Mouse (Mus musculus): Measurements from ENCODE around the gene Erc2.
A peak's percentile ranks its signal among the peaks of the same experiment; 100 is the strongest.

Gene Erc2

GRCm38 (mm10) chr14:28060891-28061290 is 438.7 kb downstream of the Erc2 start:
- DNase-seq (ENCODE audit: low read depth, low spot score), result peak; percentile 65

GRCm38 (mm10) chr14:28061649-28062375 is 439.6 kb downstream of the Erc2 start:
- no peak for DNase-seq (ENCODE audit: low read depth, low spot score)

GRCm38 (mm10) chr14:28068021-28068420 is 445.8 kb downstream of the Erc2 start:
- DNase-seq (ENCODE audit: low read depth, low spot score), result peak; percentile 63

- no peak for DNase-seq (ENCODE audit: low read depth, low spot score)
Measured at GRCm38 (mm10) chr14:28069826-28070225, 447.6 kb downstream of the Erc2 start.

- DNase-seq (ENCODE audit: low read depth, low spot score), result no peak
Measured at GRCm38 (mm10) chr14:28072561-28072960, 450.3 kb downstream of the Erc2 start.

- peak; percentile 66 for DNase-seq (ENCODE audit: low read depth, low spot score)
Measured at GRCm38 (mm10) chr14:28089636-28090443, 467.6 kb downstream of the Erc2 start.

GRCm38 (mm10) chr14:28091367-28091766 is 469.1 kb downstream of the Erc2 start:
- DNase-seq (ENCODE audit: low read depth, low spot score), result peak; percentile 25

- DNase-seq (ENCODE audit: low read depth, low spot score), result no peak
Measured at GRCm38 (mm10) chr14:28093214-28093613, 471.0 kb downstream of the Erc2 start.

GRCm38 (mm10) chr14:28093913-28094312 is 471.7 kb downstream of the Erc2 start:
- no peak for DNase-seq (ENCODE audit: low read depth, low spot score)

GRCm38 (mm10) chr14:28099084-28099483 is 476.9 kb downstream of the Erc2 start:
- no peak for DNase-seq (ENCODE audit: low read depth, low spot score)

- no peak for DNase-seq (ENCODE audit: low read depth, low spot score)
Measured at GRCm38 (mm10) chr14:28113121-28113520, 490.9 kb downstream of the Erc2 start.

- no peak for DNase-seq (ENCODE audit: low read depth, low spot score)
Measured at GRCm38 (mm10) chr14:28120851-28121250, 498.6 kb downstream of the Erc2 start.

GRCm38 (mm10) chr14:28126842-28127241 is 504.6 kb downstream of the Erc2 start:
- DNase-seq (ENCODE audit: low read depth, low spot score), result no peak

GRCm38 (mm10) chr14:28128999-28129398 is 506.8 kb downstream of the Erc2 start:
- peak; percentile 65 for DNase-seq (ENCODE audit: low read depth, low spot score)

GRCm38 (mm10) chr14:28143998-28144397 is 521.8 kb downstream of the Erc2 start:
- peak; percentile 54 for DNase-seq (ENCODE audit: low read depth, low spot score)

- no peak for DNase-seq (ENCODE audit: low read depth, low spot score)
Measured at GRCm38 (mm10) chr14:28147201-28147600, 525.0 kb downstream of the Erc2 start.

- peak; percentile 67 for DNase-seq (ENCODE audit: low read depth, low spot score)
Measured at GRCm38 (mm10) chr14:28150942-28151341, 528.7 kb downstream of the Erc2 start.

- peak; percentile 66 for DNase-seq (ENCODE audit: low read depth, low spot score)
Measured at GRCm38 (mm10) chr14:28155706-28156105, 533.5 kb downstream of the Erc2 start.

GRCm38 (mm10) chr14:28160852-28161251 is 538.6 kb downstream of the Erc2 start:
- peak; percentile 53 for DNase-seq (ENCODE audit: low read depth, low spot score)

- DNase-seq (ENCODE audit: low read depth, low spot score), result peak; percentile 52
Measured at GRCm38 (mm10) chr14:28164642-28165408, 542.6 kb downstream of the Erc2 start.

GRCm38 (mm10) chr14:28165621-28166211 is 543.5 kb downstream of the Erc2 start:
- no peak for DNase-seq (ENCODE audit: low read depth, low spot score)

GRCm38 (mm10) chr14:28170711-28171110 is 548.5 kb downstream of the Erc2 start:
- DNase-seq (ENCODE audit: low read depth, low spot score), result no peak
